Mouse (Mus musculus): Measurements from ENCODE around the gene Ankrd55.

DNA sequence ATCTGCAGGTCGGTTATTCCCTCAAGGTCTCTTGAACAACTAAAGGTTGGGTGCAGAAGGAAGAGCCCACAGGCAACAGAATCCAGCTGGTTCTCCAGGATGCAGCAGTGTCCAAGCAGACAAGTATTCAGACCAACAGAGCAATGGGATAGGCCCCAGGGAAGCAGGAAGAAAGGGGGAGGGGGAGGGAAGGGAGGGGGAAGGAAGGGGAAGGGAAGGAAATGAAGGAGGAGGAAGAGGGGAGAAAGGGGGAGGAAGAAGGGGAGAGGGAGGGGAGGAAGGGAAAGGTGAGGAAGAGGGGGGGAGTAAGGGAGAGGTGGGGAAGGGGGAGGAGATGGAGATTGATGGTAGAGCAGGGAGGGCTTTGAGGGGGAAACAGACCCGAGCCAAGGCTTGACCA lies 121.1 kb downstream of the Ankrd55 start:
- TF ChIP-seq CTCF (IDR thresholded peaks at IDR 0.05; ENCODE audit: borderline replicate concordance, insufficient read depth, low read length) (no peak), POLR2A (IDR thresholded peaks at IDR 0.05; ENCODE audit: low read depth, low read length) (no peak)

Data from embryonic fibroblast, embryonic 13.5 days (primary cell).